8 mouse cellular contexts compared by ENCODE assay signal in the genomic region with DNA sequence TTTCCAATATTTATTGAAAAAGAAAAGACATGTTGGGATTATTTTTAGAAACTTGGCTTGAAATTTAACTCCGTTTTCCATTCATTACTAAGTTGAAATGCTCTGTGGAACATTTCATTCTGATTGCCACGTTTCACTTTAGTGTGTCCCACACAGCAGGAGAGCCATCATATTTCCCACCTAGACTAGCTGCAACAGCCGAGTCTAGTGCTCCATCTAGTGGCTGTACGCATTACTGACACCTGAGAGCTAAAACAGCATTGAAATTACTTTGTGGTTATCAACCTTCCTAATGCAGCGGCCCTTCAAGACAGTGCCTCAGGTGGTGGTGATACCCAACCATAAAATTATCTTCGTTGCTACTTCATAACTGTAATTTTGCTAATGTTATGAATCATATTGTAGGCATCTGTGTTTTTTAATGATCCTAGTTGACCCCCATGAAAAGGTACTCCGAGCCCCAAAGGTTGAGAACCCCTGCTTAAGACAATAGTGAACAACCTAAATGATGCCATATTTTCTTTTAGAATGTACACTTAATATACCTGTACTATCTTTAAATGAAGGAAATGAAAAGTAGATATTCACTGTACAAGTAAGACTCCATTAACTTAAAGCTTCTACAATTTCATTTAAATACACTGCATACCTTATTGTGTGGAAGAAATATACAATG.
DNase-seq lines count a peak whose midpoint lies in the region; ATAC-seq lines count a peak whose summit lies in the region.

No protein-coding gene starts in this region.

- H3K27ac ChIP-seq in intestine, embryonic 15.5 days, result no peak overlapping the region
- no peak overlapping the region for H3K27ac ChIP-seq in midbrain, embryonic 10.5 days (replicated peaks)

- peak; percentile 40 for DNase-seq in heart, adult 8-10 months (ENCODE audit: low spot score)
- no peak for DNase-seq in heart, postnatal 25 days (ENCODE audit: low spot score)
- DNase-seq in cerebellum, postnatal 25 days, result peak; percentile 52 to 80
- peak; percentile 72 to 82 for DNase-seq in frontal cortex, postnatal 36 days (ENCODE audit: low spot score in 2 of 2)
- peak; percentile 33 to 84 for DNase-seq in left cerebral cortex, adult 9 months (ENCODE audit: low spot score in 2 of 2)
- DNase-seq in midbrain, embryonic 10.5 days (ENCODE audit: low spot score), result peak; percentile 47
- peak; percentile 46 for DNase-seq in skeletal muscle tissue, adult 2 months (ENCODE audit: low read depth, low spot score)

- H3K27me3 ChIP-seq in intestine, embryonic 15.5 days (replicated peaks), result no peaks in the 10 kb centered on the region
- no peaks in the 10 kb centered on the region for H3K27me3 ChIP-seq in midbrain, embryonic 10.5 days (ENCODE audit: low read depth, poor library complexity, severe bottlenecking)

- ATAC-seq in intestine, embryonic 15.5 days, result peak; percentile 81

- no peak overlapping the region for H3K4me3 ChIP-seq in intestine, embryonic 15.5 days (replicated peaks)
- H3K4me3 ChIP-seq in midbrain, embryonic 10.5 days, result no peak overlapping the region

- no peaks in the 10 kb centered on the region for H3K4me1 ChIP-seq in intestine, embryonic 15.5 days (replicated peaks)
- H3K4me1 ChIP-seq in midbrain, embryonic 10.5 days, result no peaks in the 10 kb centered on the region

- intact Hi-C loops in heart, postnatal 25 days (cut with DNase I), result loop anchor here (1.0 kb wide), 1 partner anchor 753 kb away; no protein-coding TSS in a partner anchor

- H3K4me2 ChIP-seq in intestine, embryonic 15.5 days (replicated peaks), result no peak overlapping the region

- H3K9ac ChIP-seq in intestine, embryonic 15.5 days, result no peak overlapping the region

- H3K36me3 ChIP-seq in intestine, embryonic 15.5 days, result no peaks in the 10 kb centered on the region
- no peaks in the 10 kb centered on the region for H3K36me3 ChIP-seq in midbrain, embryonic 10.5 days

- no peaks in the 10 kb centered on the region for H3K9me3 ChIP-seq in intestine, embryonic 15.5 days
- H3K9me3 ChIP-seq in midbrain, embryonic 10.5 days (replicated peaks), result no peaks in the 10 kb centered on the region

- WGBS in intestine, embryonic 15.5 days, result 19% methylated on average over 7 of the region's 7 CpGs
- 21% methylated on average over 7 of the region's 7 CpGs for WGBS in midbrain, embryonic 10.5 days
